Mouse (Mus musculus) cerebellum, postnatal 4 days (tissue): Measurements from ENCODE around the gene Mgat5b.

Experiments used
- DNase-seq, 2 experiments: peaks; one replicate each; pipeline ENCODE4 v3.0.0; 2022; ENCODE audit warnings: low spot score in 2 of 2, mixed read lengths in 1 of 2

The Mgat5b gene

GRCm38 (mm10) chr11:116919186-116920020 is 740 bp downstream of the Mgat5b start:
- no peak for DNase-seq

- no peak for DNase-seq
Observed at GRCm38 (mm10) chr11:116920746-116921145, 2.1 kb downstream of the Mgat5b start.

GRCm38 (mm10) chr11:116922058-116922457 is 3.4 kb downstream of the Mgat5b start:
- DNase-seq = peak in 1 of 2 experiments; percentile 54

- peak in 1 of 2 experiments; percentile 23 for DNase-seq
Observed at GRCm38 (mm10) chr11:116928031-116928430, 9.4 kb downstream of the Mgat5b start.

GRCm38 (mm10) chr11:116934862-116935261 is 16.2 kb downstream of the Mgat5b start:
- no peak for DNase-seq

GRCm38 (mm10) chr11:116935354-116935753 is 16.7 kb downstream of the Mgat5b start:
- DNase-seq = no peak

GRCm38 (mm10) chr11:116935917-116936316 is 17.3 kb downstream of the Mgat5b start:
- no peak for DNase-seq

- DNase-seq = no peak
Observed at GRCm38 (mm10) chr11:116937141-116937540, 18.5 kb downstream of the Mgat5b start.

GRCm38 (mm10) chr11:116940088-116940855 is 21.6 kb downstream of the Mgat5b start:
- DNase-seq = no peak

- no peak for DNase-seq
Observed at GRCm38 (mm10) chr11:116944346-116944745, 25.7 kb downstream of the Mgat5b start.

- no peak for DNase-seq
Observed at GRCm38 (mm10) chr11:116949832-116950231, 31.2 kb downstream of the Mgat5b start.

- no peak for DNase-seq
Observed at GRCm38 (mm10) chr11:116951429-116951828, 32.8 kb downstream of the Mgat5b start.

- peak in 1 of 2 experiments; percentile 28 for DNase-seq
Observed at GRCm38 (mm10) chr11:116954231-116955118, 35.8 kb downstream of the Mgat5b start.

GRCm38 (mm10) chr11:116958601-116959000 is 39.9 kb downstream of the Mgat5b start:
- DNase-seq = no peak

- DNase-seq = no peak
Observed at GRCm38 (mm10) chr11:116965061-116965460, 46.4 kb downstream of the Mgat5b start.

- no peak for DNase-seq
Observed at GRCm38 (mm10) chr11:116965961-116966360, 47.3 kb downstream of the Mgat5b start.

- DNase-seq = no peak
Observed at GRCm38 (mm10) chr11:116968586-116968985, 49.9 kb downstream of the Mgat5b start.

GRCm38 (mm10) chr11:116969498-116969897 is 50.8 kb downstream of the Mgat5b start:
- no peak for DNase-seq

GRCm38 (mm10) chr11:116970847-116971246 is 52.2 kb downstream of the Mgat5b start:
- DNase-seq = no peak

- no peak for DNase-seq
Observed at GRCm38 (mm10) chr11:116972828-116973227, 54.2 kb downstream of the Mgat5b start.

GRCm38 (mm10) chr11:116973508-116973907 is 54.8 kb downstream of the Mgat5b start:
- no peak for DNase-seq

- no peak for DNase-seq
Observed at GRCm38 (mm10) chr11:116974341-116974740, 55.7 kb downstream of the Mgat5b start.
